Mouse (Mus musculus): ENCODE data around the gene Psma6. TPM values are rescaled to one million over a fixed set of nuclear protein-coding genes. Genes with fewer than 3 reads are reported as not detected.
A peak's percentile ranks its signal among the peaks of the same experiment; 100 is the strongest.

Psma6 gene
- total RNA-seq, 2 experiments from 2014 or later, result 140 to 155 TPM

GRCm38 (mm10) chr12:55463992-55464845 lies 80.2 kb downstream of the Psma6 start:
- no peak for DNase-seq

GRCm38 (mm10) chr12:55464846-55465361 lies 80.9 kb downstream of the Psma6 start:
- no peak for DNase-seq

- no peak for DNase-seq
Observed at GRCm38 (mm10) chr12:55465401-55465983, 81.5 kb downstream of the Psma6 start.

- DNase-seq, result peak; percentile 53
Observed at GRCm38 (mm10) chr12:55466088-55466701, 82.2 kb downstream of the Psma6 start.

DNA sequence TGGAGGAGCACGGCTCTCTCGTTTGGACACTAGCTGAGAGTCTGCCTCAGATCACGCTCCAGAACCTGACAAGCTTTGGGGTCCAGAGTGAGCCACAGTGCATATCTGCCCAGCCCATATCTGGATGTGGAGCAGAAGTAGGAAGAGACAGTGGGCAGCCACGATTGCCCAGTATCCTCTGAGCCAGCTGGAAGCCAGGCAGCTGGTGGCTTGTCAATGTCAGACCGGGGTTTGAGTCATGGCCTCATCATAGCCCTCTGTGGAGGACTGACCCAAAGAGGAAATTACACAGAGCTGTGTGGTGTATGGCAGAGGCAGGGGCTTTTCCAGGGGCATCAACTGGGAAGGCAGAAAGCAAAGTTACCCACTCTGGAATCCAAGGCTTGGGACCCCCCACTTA lies 82.8 kb downstream of the Psma6 start:
- DNase-seq, result no peak

GRCm38 (mm10) chr12:55467331-55468180 lies 83.5 kb downstream of the Psma6 start:
- DNase-seq, result no peak

Other genes with a start within 250 kb of the Psma6 start
- 10 to 100 TPM; 31.1 to 32.2 TPM for gene Srp54b, start 229.1 kb upstream of the Psma6 start, total RNA-seq (2021)
- gene 1700047I17Rik2, start 184.6 kb upstream of the Psma6 start, total RNA-seq (2021), result 1 to 10 TPM in 1 of 2 experiments, not detected in 1; 2.9 TPM
- 10 to 100 TPM; 21.9 to 25.3 TPM for gene Srp54c, start 154.1 kb upstream of the Psma6 start, total RNA-seq (2021)
- 1 to 10 TPM; 8.7 to 8.9 TPM for gene 1110008L16Rik, start 84.6 kb upstream of the Psma6 start, total RNA-seq (2021)
- gene Ppp2r3c, start 81.2 kb upstream of the Psma6 start, total RNA-seq (2021), result 10 to 100 TPM; 10.1 to 10.3 TPM
- gene Nfkbia, start 108.4 kb downstream of the Psma6 start, total RNA-seq (2021), result 10 to 100 TPM; 17.8 to 20.8 TPM
- under 1 TPM in 1 of 2 experiments, not detected in 1; 0.20 TPM for gene Aldoart2, start 181.0 kb downstream of the Psma6 start, total RNA-seq (2021)
- not detected for gene Insm2, start 215.2 kb downstream of the Psma6 start, total RNA-seq (2021)